Mouse (Mus musculus) heart, adult 2 months (tissue): ENCODE results near the gene BC051019. TPM values are rescaled to one million over a fixed set of nuclear protein-coding genes. Genes with fewer than 3 reads are reported as not detected.
A peak's percentile ranks its signal among the peaks of the same experiment; 100 is the strongest.

Experiments
- DNase-seq, 2 experiments: peaks; one replicate each; pipeline ENCODE4 v3.0.0; 2021
- H3K27ac ChIP-seq: fragments of 200-600 bp; 2 replicates; pipeline ENCODE4 v1.8.1; 2022
- H3K27me3 ChIP-seq: fragments of 200-500 bp; 2 replicates; pipeline ENCODE4 v1.6.1; 2012; ENCODE audit warnings: mild to moderate bottlenecking, low read length, inconsistent platforms, mixed read lengths; ENCODE audit not compliant: control insufficient read depth, insufficient read depth
- H3K36me3 ChIP-seq: fragments of 200-500 bp; 2 replicates; pipeline ENCODE4 v1.6.1; 2012; ENCODE audit warnings: low read length, inconsistent platforms; ENCODE audit not compliant: control insufficient read depth, insufficient read depth
- H3K4me1 ChIP-seq: fragments of 200-500 bp; 2 replicates; pipeline ENCODE4 v1.6.1; 2011; ENCODE audit warnings: low read length; ENCODE audit not compliant: control insufficient read depth, insufficient read depth
- H3K4me3 ChIP-seq: fragments of 200-600 bp; 2 replicates; pipeline ENCODE4 v1.8.1; 2022
- H3K79me2 ChIP-seq: fragments of 200-500 bp; replicated peaks from 2 replicates; pipeline ENCODE4 v1.6.1; 2012; ENCODE audit warnings: mild to moderate bottlenecking, inconsistent platforms, low read length, moderate library complexity, mixed read lengths; ENCODE audit not compliant: control insufficient read depth, insufficient read depth
- H3K9ac ChIP-seq: fragments of 200-500 bp; 2 replicates; pipeline ENCODE4 v1.6.1; 2012; ENCODE audit warnings: low read depth, mild to moderate bottlenecking, control low read depth, inconsistent platforms, low read length, mixed read lengths
- CTCF ChIP-seq: fragments of 200-600 bp; IDR thresholded peaks from 2 replicates; pipeline ENCODE4 v1.8.1; 2022; ENCODE audit warnings: antibody characterized with exemption, mild to moderate bottlenecking, moderate library complexity
- EP300 ChIP-seq: fragments of 200-500 bp; IDR thresholded peaks from 2 replicates; pipeline ENCODE4 v1.6.1; 2011; ENCODE audit warnings: low read depth, low read length, control low read depth; ENCODE audit not compliant: insufficient read depth
- POLR2A ChIP-seq: fragments of 200-500 bp; IDR thresholded peaks from 2 replicates; pipeline ENCODE4 v1.6.1; 2011; ENCODE audit warnings: mild to moderate bottlenecking, low read depth, low read length, control low read depth; ENCODE audit not compliant: insufficient read depth
- WGBS: fragments of 180-500 bp; shearing (Covaris S2); methylation state at CpG from one replicate; pipeline ENCODE4 v1.1.7; 2018; 5-methylcytosine and 5-hydroxymethylcytosine counted together
- intact Hi-C: fragments of 180-260 bp; cut with DNase I; formaldehyde crosslinking; loops from one replicate; pipeline ENCODE4 v1.15.1; 2025
- polyA plus RNA-seq: library from polyadenylated mRNA; depleted of rRNA; stranded (reverse); fragments of >200 nt; gene quantifications from 2 replicates; pipeline ENCODE4 v1.2.3, GENCODE M21; 2012
- total RNA-seq, 2 experiments: library from RNA; stranded (reverse); gene quantifications; 2 replicates each; pipeline ENCODE4 v1.2.3; 2021

The BC051019 gene
- total and polyA plus RNA-seq, 3 experiments, result 1.5 TPM; not detected in 2

DNA sequence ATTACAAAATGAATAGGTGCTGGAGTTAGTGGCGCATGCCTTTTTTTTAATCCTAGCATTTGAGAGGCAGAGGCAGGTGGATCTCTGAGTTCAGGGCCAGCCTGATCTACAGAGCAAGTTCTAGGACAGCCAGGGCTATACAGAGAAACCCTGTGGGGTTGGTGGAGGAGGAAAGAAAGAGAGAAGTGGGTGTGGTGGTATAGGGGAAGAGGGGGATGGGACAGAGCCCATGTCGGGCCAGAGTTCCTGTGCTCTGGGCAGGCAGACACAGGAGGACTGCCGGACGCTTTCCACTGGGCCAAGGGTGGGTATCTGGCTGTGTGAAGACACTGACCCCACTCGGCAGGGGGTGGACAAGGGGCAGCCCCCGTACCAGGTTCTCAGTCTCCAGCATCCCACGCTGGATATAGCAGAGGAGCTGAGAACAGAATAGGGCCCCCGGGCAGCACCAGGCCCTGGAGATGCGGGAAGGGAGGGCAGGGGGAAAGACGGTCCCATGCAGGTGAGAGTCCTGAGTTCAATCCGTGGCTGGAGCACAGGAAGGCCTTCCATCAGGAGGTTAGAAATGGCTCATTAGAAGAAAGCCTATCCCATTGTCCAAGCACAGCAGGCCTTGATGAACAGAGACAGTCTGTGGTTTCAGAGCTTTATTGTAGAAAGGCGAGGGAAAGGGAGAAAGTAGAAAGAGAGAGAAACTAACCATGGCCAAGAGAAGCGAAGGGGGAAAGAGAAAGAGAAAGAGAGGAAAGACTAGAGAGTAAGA lies 28.9 kb downstream of the BC051019 start:
- TF ChIP-seq EP300 (no peak), POLR2A (no peak), CTCF (no peak)
- Histone ChIP-seq H3K9ac (no peak overlapping the region), H3K4me1 (0 out of 2 replicates have a peak, but pooled peaks cover 1% of the 10 kb centered on the region), H3K4me3 (no peak overlapping the region), H3K36me3 (no peaks in the 10 kb centered on the region), H3K79me2 (no peaks in the 10 kb centered on the region), H3K27me3 (no peaks in the 10 kb centered on the region), H3K27ac (no peak overlapping the region)
- WGBS, result 81% methylated on average over 13 of the region's 13 CpGs
- intact Hi-C loops, result no loop called here
- DNase-seq, result no peak

DNA sequence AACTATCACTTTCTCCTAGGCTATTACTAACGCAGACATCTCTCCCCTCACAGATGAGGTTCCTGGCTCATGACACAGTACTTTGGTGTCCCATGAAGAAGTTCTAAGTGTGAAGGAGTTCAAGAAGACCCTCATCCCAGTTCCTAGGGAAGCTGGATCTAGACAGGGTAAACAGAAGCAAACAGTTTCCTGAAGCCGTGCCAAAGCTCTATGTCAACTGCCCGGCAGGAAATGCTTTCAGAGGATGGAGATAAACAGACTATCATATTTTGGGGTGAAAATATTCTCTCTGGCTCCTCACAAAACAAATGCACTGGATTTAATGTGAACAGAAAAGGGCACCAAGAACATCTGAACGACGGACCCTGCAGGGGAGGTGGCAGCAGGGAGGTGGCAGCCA lies 32.7 kb downstream of the BC051019 start:
- peak overlapping the region; percentile 20; the same call in 1 of the 2 replicates for H3K27ac ChIP-seq
- H3K79me2 ChIP-seq, result no peaks in the 10 kb centered on the region
- no peak overlapping the region for H3K9ac ChIP-seq
- 0 out of 2 replicates have a peak, but pooled peaks cover 1% of the 10 kb centered on the region for H3K4me1 ChIP-seq
- intact Hi-C loops, result no loop called here
- H3K27me3 ChIP-seq, result no peaks in the 10 kb centered on the region
- H3K4me3 ChIP-seq, result no peak overlapping the region
- TF ChIP-seq EP300 (no peak), CTCF (no peak), POLR2A (no peak)
- 49% methylated on average over 5 of the region's 5 CpGs for WGBS
- H3K36me3 ChIP-seq, result 0 out of 2 replicates have a peak, but pooled peaks cover 2% of the 10 kb centered on the region
- DNase-seq, result no peak

DNA sequence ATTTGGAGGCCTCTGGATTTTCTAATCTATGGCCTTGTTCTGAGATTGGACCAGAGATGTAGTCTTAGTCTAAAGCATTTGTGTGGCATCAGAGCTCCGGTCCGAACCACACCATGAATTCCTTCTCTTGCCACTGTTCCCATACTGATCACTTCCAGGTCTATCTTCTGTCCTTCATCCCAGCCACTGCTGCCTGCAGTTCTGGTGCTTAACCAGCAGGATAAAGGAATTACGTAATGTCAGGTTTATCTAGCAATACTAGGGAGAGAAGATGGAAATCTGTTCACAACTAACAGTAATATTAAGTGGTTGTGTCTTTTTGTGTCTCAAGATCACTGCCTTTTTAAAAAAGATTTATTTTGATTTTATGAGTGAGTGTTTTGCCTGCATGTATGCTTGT lies 33.5 kb downstream of the BC051019 start:
- no peak for DNase-seq
- 0 out of 2 replicates have a peak, but pooled peaks cover 1% of the 10 kb centered on the region for H3K4me1 ChIP-seq
- intact Hi-C loops, result no loop called here
- H3K9ac ChIP-seq, result no peak overlapping the region
- WGBS, result 88% methylated on average over 3 of the region's 3 CpGs
- 0 out of 2 replicates have a peak, but pooled peaks cover 2% of the 10 kb centered on the region for H3K36me3 ChIP-seq
- H3K79me2 ChIP-seq, result no peaks in the 10 kb centered on the region
- no peaks in the 10 kb centered on the region for H3K27me3 ChIP-seq
- H3K27ac ChIP-seq, result no peak overlapping the region; the same call in 1 of the 2 replicates
- TF ChIP-seq CTCF (peak; percentile 49), POLR2A (no peak), EP300 (no peak)
- no peak overlapping the region for H3K4me3 ChIP-seq

DNA sequence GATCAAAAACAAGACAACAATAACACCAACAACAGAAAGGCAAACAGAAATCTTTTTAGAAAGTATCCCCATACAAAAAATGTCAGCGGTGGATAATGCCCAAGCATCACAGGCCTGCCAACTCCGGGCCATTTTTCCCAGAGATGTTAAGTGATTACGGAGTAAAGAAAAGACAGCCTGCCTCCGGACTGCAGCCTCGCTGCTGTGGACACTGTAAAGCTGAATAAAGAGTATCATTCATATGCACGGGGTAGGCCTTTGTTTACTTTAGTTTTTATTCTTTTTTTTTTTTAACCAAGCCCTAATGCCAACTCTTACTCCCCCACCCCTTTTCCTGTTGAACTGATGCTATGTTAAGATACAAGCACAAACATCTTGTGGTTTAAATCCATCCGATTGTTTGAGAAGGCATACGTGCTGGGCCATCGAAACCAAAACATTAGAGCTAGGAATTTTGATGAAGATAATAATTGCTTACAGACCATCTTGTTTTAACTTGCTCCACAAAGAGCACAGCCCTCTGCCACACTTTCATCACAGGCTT lies 37.0 kb downstream of the BC051019 start:
- intact Hi-C loops, result no loop called here
- Histone ChIP-seq H3K9ac (no peak overlapping the region), H3K36me3 (0 out of 2 replicates have a peak, but pooled peaks cover 2% of the 10 kb centered on the region), H3K27me3 (no peaks in the 10 kb centered on the region), H3K79me2 (no peaks in the 10 kb centered on the region), H3K27ac (no peak overlapping the region), H3K4me3 (no peak overlapping the region), H3K4me1 (0 out of 2 replicates have a peak, but pooled peaks cover 1% of the 10 kb centered on the region)
- TF ChIP-seq POLR2A (no peak), CTCF (no peak), EP300 (no peak)
- 33% methylated on average over 9 of the region's 9 CpGs for WGBS
- DNase-seq, result no peak

DNA sequence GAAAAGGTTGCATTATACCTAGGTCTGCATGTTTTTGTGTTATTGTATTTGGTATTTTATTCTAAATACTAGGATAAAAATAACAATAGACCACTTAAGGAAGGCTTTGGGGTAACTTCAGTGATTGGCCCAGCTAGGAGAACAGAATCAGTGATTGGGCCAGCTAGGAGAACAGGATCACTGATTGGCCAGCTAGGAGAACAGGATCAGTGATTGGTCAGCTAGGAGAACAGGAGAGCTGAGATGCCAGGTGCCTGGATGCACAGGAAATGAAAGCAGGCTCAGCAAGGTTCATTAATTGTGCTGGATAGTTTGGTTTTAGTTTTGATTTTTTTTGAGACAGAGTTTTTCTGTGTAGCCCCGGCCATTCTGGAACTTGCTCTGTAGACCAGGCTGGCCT lies 42.8 kb downstream of the BC051019 start:
- WGBS, result 100% methylated on average over 1 of the region's 1 CpGs
- intact Hi-C loops, result no loop called here
- H3K79me2 ChIP-seq, result no peaks in the 10 kb centered on the region
- no peaks in the 10 kb centered on the region for H3K4me1 ChIP-seq
- DNase-seq, result no peak
- H3K27me3 ChIP-seq, result no peaks in the 10 kb centered on the region
- no peak overlapping the region for H3K27ac ChIP-seq
- H3K9ac ChIP-seq, result no peak overlapping the region
- no peaks in the 10 kb centered on the region for H3K36me3 ChIP-seq
- no peak overlapping the region for H3K4me3 ChIP-seq
- TF ChIP-seq CTCF, result no peak
- no peak for TF ChIP-seq EP300
- TF ChIP-seq POLR2A, result no peak

DNA sequence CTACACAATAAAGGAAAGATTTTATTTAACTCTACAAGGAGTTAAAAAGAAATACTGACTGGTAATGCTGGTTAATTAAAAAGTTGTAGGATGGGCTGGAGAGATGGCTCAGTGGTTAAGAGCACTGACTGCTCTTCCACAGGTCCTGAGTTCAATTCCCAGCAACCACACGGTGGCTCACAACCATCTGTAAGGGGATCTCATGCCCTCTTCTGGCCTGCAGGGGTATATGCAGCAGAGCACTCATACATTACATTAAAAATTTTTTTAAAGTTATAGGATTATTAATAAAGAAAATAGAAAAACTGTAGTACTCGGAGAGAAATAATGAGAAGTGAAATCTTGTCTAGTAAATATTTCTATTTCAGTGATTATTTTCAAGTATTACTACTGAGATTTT lies 43.4 kb downstream of the BC051019 start:
- WGBS, result 95% methylated on average over 2 of the region's 2 CpGs
- H3K79me2 ChIP-seq, result no peaks in the 10 kb centered on the region
- no peaks in the 10 kb centered on the region for H3K36me3 ChIP-seq
- no peaks in the 10 kb centered on the region for H3K4me1 ChIP-seq
- H3K27me3 ChIP-seq, result no peaks in the 10 kb centered on the region
- H3K27ac ChIP-seq, result no peak overlapping the region
- no peak overlapping the region for H3K9ac ChIP-seq
- H3K4me3 ChIP-seq, result no peak overlapping the region
- TF ChIP-seq EP300 (no peak), CTCF (peak; percentile 43)
- intact Hi-C loops, result no loop called here
- DNase-seq, result no peak
